Mouse (Mus musculus) adrenal gland, adult 8-10 months (tissue): ENCODE data around the gene Fas. TPM values are rescaled to one million over a fixed set of nuclear protein-coding genes. Genes with fewer than 3 reads are reported as not detected.

ENCODE experiments used
- DNase-seq: peaks from one replicate; pipeline ENCODE4 v3.0.0; 2022
- total RNA-seq, 4 experiments: library from RNA; stranded (reverse); gene quantifications; 2 replicates each; pipeline ENCODE4 v1.2.4; 2022

Gene Fas
- total RNA-seq, 4 experiments from 2014 or later, result 7.9 to 10.1 (median 8.3) TPM

GRCm38 (mm10) chr19:34369551-34369950, 79.1 kb downstream of the Fas start:
- DNase-seq, result no peak

GRCm38 (mm10) chr19:34370397-34370796, 79.9 kb downstream of the Fas start:
- no peak for DNase-seq

Other genes with a start within 250 kb of the Fas start
- under 1 TPM in 2 of 4 experiments, not detected in 2; 0.17 to 0.24 TPM for gene Lipn, start 223.3 kb upstream of the Fas start, total RNA-seq
- not detected for gene Lipm, start 189.7 kb upstream of the Fas start, total RNA-seq
- not detected for gene Ankrd22, start 124.6 kb upstream of the Fas start, total RNA-seq
- 1 to 10 TPM; 6.3 to 8.1 (median 7.1) TPM for gene Stambpl1, start 98.4 kb upstream of the Fas start, total RNA-seq
- 10 to 100 TPM; 26.3 to 60.4 (median 36.5) TPM for gene Acta2, start 35.1 kb upstream of the Fas start, total RNA-seq
- 1 to 10 TPM in 3 of 4 experiments, under 1 TPM in 1; 0.64 to 3.4 (median 1.8) TPM for gene Ch25h, start 184.5 kb downstream of the Fas start, total RNA-seq
- gene Lipa, start 236.8 kb downstream of the Fas start, total RNA-seq, result 100 to 1,000 TPM; 101 to 277 (median 170) TPM